Mouse (Mus musculus): ENCODE results near the gene Mindy4b-ps.

Gene Mindy4b-ps

GRCm38 (mm10) chr3:58784219-58785092 is 37.7 kb downstream of the Mindy4b-ps start:
- peak in 1 of 2 experiments; percentile 13 for DNase-seq

GRCm38 (mm10) chr3:58783602-58784218 is 38.4 kb downstream of the Mindy4b-ps start:
- no peak for DNase-seq

GRCm38 (mm10) chr3:58756429-58756828 is 65.7 kb downstream of the Mindy4b-ps start:
- no peak for DNase-seq

- DNase-seq: no peak
Observed at GRCm38 (mm10) chr3:58755769-58756168, 66.3 kb downstream of the Mindy4b-ps start.

GRCm38 (mm10) chr3:58754361-58754760 is 67.8 kb downstream of the Mindy4b-ps start:
- no peak for DNase-seq

GRCm38 (mm10) chr3:58751818-58752620 is 70.1 kb downstream of the Mindy4b-ps start:
- no peak for DNase-seq

- no peak for DNase-seq
Observed at GRCm38 (mm10) chr3:58748724-58749123, 73.4 kb downstream of the Mindy4b-ps start.

GRCm38 (mm10) chr3:58747924-58748323 is 74.2 kb downstream of the Mindy4b-ps start:
- no peak for DNase-seq

GRCm38 (mm10) chr3:58739536-58739935 is 82.6 kb downstream of the Mindy4b-ps start:
- no peak for DNase-seq

Measured in lung, postnatal 4 days (tissue).